Comparison of ENCODE assay signal across 10 mouse cellular contexts in the genomic region with DNA sequence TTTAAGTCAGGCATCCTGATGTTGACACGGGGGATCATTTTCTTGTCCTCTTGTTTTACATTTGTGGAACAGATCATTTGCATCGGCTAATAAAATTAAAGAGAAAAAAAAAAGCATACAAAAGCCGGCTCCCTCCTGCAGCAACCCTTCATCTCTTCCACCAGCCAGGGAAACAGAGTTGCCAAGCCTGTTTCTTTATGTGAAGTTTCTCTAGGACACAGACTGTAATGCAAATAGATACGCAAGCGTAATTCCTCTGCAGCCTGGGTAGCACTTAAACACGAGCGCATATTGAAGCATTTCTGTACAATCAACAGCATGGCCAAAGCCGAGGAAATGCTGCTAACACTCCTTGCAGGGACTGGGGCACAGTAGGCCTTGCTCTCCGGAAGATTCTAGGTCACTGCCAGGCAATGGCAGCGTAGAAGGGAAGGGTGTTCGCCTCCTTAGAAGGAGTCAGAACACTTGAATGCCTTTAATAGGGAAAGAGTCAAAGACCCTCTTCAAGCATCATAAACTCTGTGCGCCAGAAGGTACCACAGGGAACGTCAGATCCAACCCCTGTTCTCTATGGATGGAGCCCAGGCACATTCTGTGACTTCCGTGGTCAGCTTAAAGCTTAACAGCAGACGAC.
DNase-seq lines count a peak whose midpoint lies in the region; ATAC-seq and TF ChIP-seq lines count a peak whose summit lies in the region.
"Had no signal": no experiment of that assay in that cellular context is flagged by ENCODE, and none has a peak within 500 bp of the region (broad histone marks: within the 10 kb centered on the region; RNA-seq: fewer than 3 reads in every experiment).

No protein-coding gene starts in this region.

- peak overlapping the region; percentile 40; the same call in 1 of the 2 replicates for H3K9ac ChIP-seq in heart, embryonic 13.5 days
- no peak overlapping the region for H3K9ac ChIP-seq in stomach, embryonic 15.5 days
- H3K9ac ChIP-seq in stomach, postnatal 0 days (ENCODE audit: low read length): no peak overlapping the region
- H3K9ac ChIP-seq in liver, embryonic 16.5 days (ENCODE audit: low read depth, low read length): no peak overlapping the region

- H3K27ac ChIP-seq in heart, embryonic 13.5 days (replicated peaks): no peak overlapping the region
- H3K27ac ChIP-seq in stomach, embryonic 15.5 days: no peak overlapping the region
- H3K27ac ChIP-seq in stomach, postnatal 0 days (replicated peaks): no peak overlapping the region
- no peak overlapping the region for H3K27ac ChIP-seq in liver, embryonic 16.5 days (ENCODE audit: low read length)

- H3K4me2 ChIP-seq in heart, embryonic 13.5 days: peak overlapping the region; percentile 51
- H3K4me2 ChIP-seq in stomach, embryonic 15.5 days: 0 out of 2 replicates have a peak overlapping the region, but pooled peaks have one; percentile 2
- H3K4me2 ChIP-seq in stomach, postnatal 0 days (replicated peaks; ENCODE audit: low read depth): no peak overlapping the region
- H3K4me2 ChIP-seq in liver, embryonic 16.5 days (ENCODE audit: low read depth, low read length): peak overlapping the region; percentile 48

- DNase-seq in heart, postnatal 4 days: no peak
- no peak for DNase-seq in stomach, postnatal 0 days (ENCODE audit: low spot score)
- peak; percentile 34 for DNase-seq in retina, postnatal 1 day
- no peak for DNase-seq in adrenal gland, adult (ENCODE audit: inconsistent age in 2 of 2, low spot score in 1 of 2)
- DNase-seq in urinary bladder, postnatal 25 days (ENCODE audit: low spot score): no peak
- DNase-seq: gastrocnemius, postnatal 10 days; kidney, postnatal 36 days had no signal

- H3K27me3 ChIP-seq in heart, embryonic 13.5 days (replicated peaks): peaks cover 11% of the 10 kb centered on the region
- H3K27me3 ChIP-seq in stomach, embryonic 15.5 days (replicated peaks): no peaks in the 10 kb centered on the region
- no peaks in the 10 kb centered on the region for H3K27me3 ChIP-seq in stomach, postnatal 0 days (ENCODE audit: control insufficient read depth, insufficient read depth, low read length)
- H3K27me3 ChIP-seq in liver, embryonic 16.5 days (ENCODE audit: control insufficient read depth, insufficient read depth, low read depth, low read length): no peaks in the 10 kb centered on the region

- H3K9me3 ChIP-seq in heart, embryonic 13.5 days: no peaks in the 10 kb centered on the region
- no peaks in the 10 kb centered on the region for H3K9me3 ChIP-seq in stomach, embryonic 15.5 days
- no peaks in the 10 kb centered on the region for H3K9me3 ChIP-seq in stomach, postnatal 0 days (ENCODE audit: control insufficient read depth, low read length)
- no peaks in the 10 kb centered on the region for H3K9me3 ChIP-seq in liver, embryonic 16.5 days (replicated peaks; ENCODE audit: control insufficient read depth, low read length)

- H3K4me3 ChIP-seq in heart, embryonic 13.5 days: peak overlapping the region; percentile 17; the same call in 1 of the 2 replicates
- no peak overlapping the region for H3K4me3 ChIP-seq in stomach, embryonic 15.5 days (replicated peaks)
- H3K4me3 ChIP-seq in stomach, postnatal 0 days (ENCODE audit: low read depth, low read length): no peak overlapping the region
- H3K4me3 ChIP-seq in liver, embryonic 16.5 days (ENCODE audit: low read depth, low read length): no peak overlapping the region

- WGBS in heart, embryonic 13.5 days: 58% methylated on average over 15 of the region's 15 CpGs
- WGBS in stomach, embryonic 15.5 days: 54% methylated on average over 15 of the region's 15 CpGs
- WGBS in stomach, postnatal 0 days: 49% methylated on average over 15 of the region's 15 CpGs
- 49% methylated on average over 15 of the region's 15 CpGs for WGBS in liver, embryonic 16.5 days (ENCODE audit: insufficient replicate concordance)

- no peak for TF ChIP-seq CTCF in stomach, postnatal 0 days (IDR thresholded peaks at IDR 0.05; ENCODE audit: low read depth)

- no peaks in the 10 kb centered on the region for H3K36me3 ChIP-seq in heart, embryonic 13.5 days
- no peaks in the 10 kb centered on the region for H3K36me3 ChIP-seq in stomach, embryonic 15.5 days
- H3K36me3 ChIP-seq in stomach, postnatal 0 days (ENCODE audit: control insufficient read depth, insufficient read depth, low read length): no peaks in the 10 kb centered on the region
- H3K36me3 ChIP-seq in liver, embryonic 16.5 days (ENCODE audit: control insufficient read depth, insufficient read depth): no peaks in the 10 kb centered on the region

- ATAC-seq in heart, embryonic 13.5 days (ENCODE audit: extremely low read depth, insufficient number of reproducible peaks, low FRiP score, low TSS enrichment): no peak
- ATAC-seq in stomach, embryonic 15.5 days (ENCODE audit: insufficient read depth, low FRiP score, low read depth): peak; percentile 27; the same call in 1 of the 2 replicates
- ATAC-seq in stomach, postnatal 0 days (ENCODE audit: low FRiP score, low TSS enrichment): no peak
- no peak for ATAC-seq in liver, embryonic 16.5 days (ENCODE audit: low read depth)

- peaks cover 18% of the 10 kb centered on the region for H3K4me1 ChIP-seq in heart, embryonic 13.5 days
- H3K4me1 ChIP-seq in stomach, embryonic 15.5 days: no peaks in the 10 kb centered on the region
- 0 out of 2 replicates have a peak, but pooled peaks cover 3% of the 10 kb centered on the region for H3K4me1 ChIP-seq in stomach, postnatal 0 days (replicated peaks; ENCODE audit: control insufficient read depth, insufficient read depth)
- peaks cover 4% of the 10 kb centered on the region for H3K4me1 ChIP-seq in liver, embryonic 16.5 days (ENCODE audit: control insufficient read depth, low read depth, low read length)

- TF ChIP-seq EP300 in stomach, postnatal 0 days (optimal IDR thresholded peaks at IDR 0.05): no peak
